Mouse (Mus musculus): ENCODE measurements at regions not wholly inside any gene's neighbourhood (a gene's known extent, or its start where the extent isn't known, plus 50 kb on each side); places are given as distances from the start of the nearest gene placed in this dataset.

GRCm38 (mm10) chr14:105698616-105699015 lies 198.0 kb downstream of the Spry2 start:
- TF ChIP-seq SMC3 (IDR thresholded peaks at IDR 0.05; ENCODE audit: low read depth, low read length) = no peak
- TF ChIP-seq ZC3H11A (IDR thresholded peaks at IDR 0.05; ENCODE audit: low read depth, low read length) = no peak
- TF ChIP-seq RCOR1 (conservative IDR thresholded peaks at IDR 0.05; ENCODE audit: low read depth, low read length) = no peak
- TF ChIP-seq MYC (IDR thresholded peaks at IDR 0.05; ENCODE audit: low read depth, low read length) = no peak
- TF ChIP-seq ZNF384 (IDR thresholded peaks at IDR 0.05; ENCODE audit: low read depth, low read length) = no peak

All from CH12.LX (cell line).